Mouse (Mus musculus) forebrain, embryonic 11.5 days (tissue): ENCODE measurements at regions not wholly inside any gene's neighbourhood (a gene's known extent, or its start where the extent isn't known, plus 50 kb on each side); places are given as distances from the start of the nearest gene placed in this dataset.
"Not testable (repeated sequence)": the region's sequence is repeated elsewhere in the genome, so short reads cannot be mapped to it uniquely, and the experiment has no call there.

Experiments used
- ATAC-seq: fragments of 200-750 bp; cut with Nextera tagmentation; replicated peaks from 2 replicates; pipeline ENCODE4 v1.8.0; 2017; ENCODE audit warnings: moderate TSS enrichment; ENCODE audit not compliant: low FRiP score
- DNase-seq: peaks from one replicate; pipeline ENCODE4 v3.0.0-alpha.2; 2017; ENCODE audit warnings: low spot score
- H3K27ac ChIP-seq: fragments of 300-500 bp; sonication (generic); 2 replicates; pipeline ENCODE4 v1.5.1; 2014; ENCODE audit warnings: low read depth, low read length
- H3K27me3 ChIP-seq: fragments of 300-500 bp; sonication (generic); 2 replicates; pipeline ENCODE4 v1.6.1; 2014; ENCODE audit warnings: mild to moderate bottlenecking, low read length, mixed read lengths; ENCODE audit not compliant: control insufficient read depth, insufficient read depth
- H3K36me3 ChIP-seq: fragments of 300-500 bp; sonication (generic); 2 replicates; pipeline ENCODE4 v1.6.1; 2014; ENCODE audit warnings: mild to moderate bottlenecking, low read length, moderate library complexity, mixed read lengths; ENCODE audit not compliant: control insufficient read depth, insufficient read depth
- H3K4me1 ChIP-seq: fragments of 300-500 bp; sonication (generic); replicated peaks from 2 replicates; pipeline ENCODE4 v1.6.1; 2014; ENCODE audit warnings: low read length, mixed read lengths; ENCODE audit not compliant: control insufficient read depth, insufficient read depth
- H3K4me2 ChIP-seq: fragments of 300-500 bp; sonication (generic); 2 replicates; pipeline ENCODE4 v1.6.1; 2014; ENCODE audit warnings: low read depth, mild to moderate bottlenecking, low read length, moderate library complexity, mixed read lengths; ENCODE audit not compliant: severe bottlenecking
- H3K4me3 ChIP-seq: fragments of 300-500 bp; sonication (generic); 2 replicates; pipeline ENCODE4 v1.5.1; 2014; ENCODE audit warnings: low read depth, low read length
- H3K9ac ChIP-seq: fragments of 300-500 bp; sonication (generic); 2 replicates; pipeline ENCODE4 v1.6.1; 2014; ENCODE audit warnings: low read length
- H3K9me3 ChIP-seq: fragments of 300-500 bp; sonication (generic); 2 replicates; pipeline ENCODE4 v1.6.1; 2016; ENCODE audit warnings: low read length, mixed read lengths; ENCODE audit not compliant: control insufficient read depth
- WGBS: fragments of 180-500 bp; shearing (Covaris S2); extraction: QIAGEN DNeasy Blood & Tissue Kit; methylation state at CpG from one replicate; pipeline ENCODE4 v1.1.7; 2014; 5-methylcytosine and 5-hydroxymethylcytosine counted together

DNA sequence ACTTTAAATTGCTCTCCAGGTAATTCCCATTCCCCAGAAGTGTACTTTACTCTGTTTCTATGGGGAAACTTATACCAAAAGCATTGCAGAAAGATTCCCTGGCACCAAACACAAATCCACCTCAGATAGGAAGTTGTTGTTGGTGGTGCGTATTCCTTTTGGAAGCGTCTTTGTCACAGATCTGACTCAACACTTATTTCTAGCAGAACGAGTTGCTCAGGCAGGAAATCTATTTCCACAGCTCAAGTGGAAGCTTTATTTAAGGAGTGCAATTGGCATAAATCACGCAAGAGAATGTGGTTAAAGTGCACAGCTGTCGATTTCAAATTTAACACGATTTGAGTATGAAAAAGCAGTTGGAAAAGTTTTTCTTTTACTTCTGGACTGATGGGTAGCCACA, 436.9 kb upstream of the Ghitm start:
- 86% methylated on average over 6 of the region's 6 CpGs for WGBS
- Histone ChIP-seq H3K27me3 (no peaks in the 10 kb centered on the region), H3K36me3 (no peaks in the 10 kb centered on the region), H3K9me3 (no peaks in the 10 kb centered on the region), H3K27ac (no peak overlapping the region), H3K4me1 (no peaks in the 10 kb centered on the region), H3K9ac (no peak overlapping the region), H3K4me2 (no peak overlapping the region), H3K4me3 (no peak overlapping the region)
- ATAC-seq (no peak), DNase-seq (no peak)

DNA sequence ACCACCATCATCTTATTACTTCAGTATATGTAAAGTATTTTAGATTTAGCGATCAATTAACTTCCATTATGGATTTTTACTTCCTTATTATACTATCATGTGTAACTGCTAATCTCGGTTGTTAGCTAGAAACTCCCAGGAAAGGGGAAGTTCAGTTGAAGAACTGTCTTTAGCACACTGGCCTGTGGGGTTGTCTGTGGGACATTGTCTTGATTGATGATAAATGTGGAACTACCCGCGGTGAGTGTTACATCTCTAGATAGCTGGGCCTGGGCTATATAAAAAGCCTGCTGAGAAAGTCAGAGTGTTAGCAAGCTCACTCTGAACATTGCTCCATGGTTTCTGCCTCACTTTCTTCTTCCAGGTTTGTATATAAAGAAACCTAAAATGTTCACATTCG, 423.2 kb upstream of the Ghitm start:
- Histone ChIP-seq H3K4me3 (no peak overlapping the region), H3K4me2 (no peak overlapping the region), H3K27ac (no peak overlapping the region), H3K36me3 (no peaks in the 10 kb centered on the region), H3K9me3 (no peaks in the 10 kb centered on the region), H3K9ac (no peak overlapping the region), H3K4me1 (no peaks in the 10 kb centered on the region), H3K27me3 (no peaks in the 10 kb centered on the region)
- ATAC-seq (no peak), DNase-seq (no peak)
- 88% methylated on average over 5 of the region's 5 CpGs for WGBS

- Histone ChIP-seq H3K36me3 (no peaks in the 10 kb centered on the region), H3K9me3 (no peaks in the 10 kb centered on the region), H3K4me2 (no peak overlapping the region), H3K27ac (no peak overlapping the region), H3K27me3 (no peaks in the 10 kb centered on the region), H3K9ac (no peak overlapping the region), H3K4me3 (no peak overlapping the region), H3K4me1 (no peaks in the 10 kb centered on the region)
- ATAC-seq: peak; percentile 82
- no peak for DNase-seq
Measured at GRCm38 (mm10) chr14:37523616-37524015, 388.5 kb upstream of the Ghitm start.

DNA sequence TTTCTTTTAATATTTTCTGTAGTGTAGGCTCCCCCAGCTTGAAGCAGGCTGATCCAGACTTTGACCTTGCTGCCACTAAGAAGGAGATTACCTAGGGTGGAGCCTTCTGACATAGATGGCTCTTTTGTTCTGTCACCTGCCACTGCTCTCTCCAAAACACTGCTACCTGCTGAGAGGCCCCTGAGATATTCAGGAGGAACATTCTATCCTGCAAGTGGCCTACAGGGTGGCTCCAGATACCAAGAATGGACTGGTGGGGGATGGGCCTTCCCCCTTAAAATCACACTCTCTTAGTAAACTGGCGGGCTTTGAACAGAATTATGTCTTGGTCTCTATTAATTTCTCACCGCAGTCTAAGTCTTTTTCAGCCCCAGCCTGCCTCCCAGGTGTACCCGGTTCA, 385.6 kb upstream of the Ghitm start:
- H3K4me2 ChIP-seq, H3K27ac ChIP-seq, DNase-seq, H3K4me3 ChIP-seq, ATAC-seq, H3K9ac ChIP-seq, H3K36me3 ChIP-seq, H3K4me1 ChIP-seq, H3K27me3 ChIP-seq, H3K9me3 ChIP-seq: not testable (repeated sequence)
- WGBS: 75% methylated on average over 3 of the region's 3 CpGs

DNA sequence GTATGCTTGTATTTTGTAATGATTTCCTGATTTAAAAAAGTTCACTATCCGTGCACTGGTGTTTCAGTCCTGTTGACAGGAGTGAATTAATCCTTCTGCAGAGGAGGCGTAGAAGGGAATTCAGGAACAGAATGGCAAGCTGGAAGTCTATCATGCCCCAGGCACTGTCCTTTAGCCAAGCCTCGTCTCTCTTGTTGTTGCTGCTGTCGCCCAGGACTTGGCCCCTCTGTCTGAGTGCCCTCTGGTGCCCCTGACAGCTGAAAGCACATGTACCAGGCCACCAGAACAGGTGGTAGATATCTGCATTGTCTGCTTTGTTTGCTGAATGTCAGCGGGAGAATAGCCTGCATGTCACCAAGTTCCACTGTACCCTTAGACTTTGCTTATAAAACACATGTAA, 370.2 kb upstream of the Ghitm start:
- H3K4me3 ChIP-seq: no peak overlapping the region
- WGBS: 88% methylated on average over 5 of the region's 5 CpGs
- H3K9me3 ChIP-seq: no peaks in the 10 kb centered on the region
- H3K36me3 ChIP-seq: no peaks in the 10 kb centered on the region
- no peak overlapping the region for H3K9ac ChIP-seq
- no peak for ATAC-seq
- no peaks in the 10 kb centered on the region for H3K27me3 ChIP-seq
- no peak overlapping the region for H3K27ac ChIP-seq
- no peak overlapping the region for H3K4me2 ChIP-seq
- no peak for DNase-seq
- no peaks in the 10 kb centered on the region for H3K4me1 ChIP-seq

- DNase-seq (no peak), ATAC-seq (no peak)
- Histone ChIP-seq H3K9me3 (no peaks in the 10 kb centered on the region), H3K36me3 (no peaks in the 10 kb centered on the region), H3K4me3 (no peak overlapping the region), H3K4me2 (no peak overlapping the region), H3K27me3 (no peaks in the 10 kb centered on the region), H3K27ac (no peak overlapping the region), H3K4me1 (no peaks in the 10 kb centered on the region), H3K9ac (no peak overlapping the region)
- 86% methylated on average over 4 of the region's 4 CpGs for WGBS
Measured at GRCm38 (mm10) chr14:37490711-37491110, 355.6 kb upstream of the Ghitm start.

DNA sequence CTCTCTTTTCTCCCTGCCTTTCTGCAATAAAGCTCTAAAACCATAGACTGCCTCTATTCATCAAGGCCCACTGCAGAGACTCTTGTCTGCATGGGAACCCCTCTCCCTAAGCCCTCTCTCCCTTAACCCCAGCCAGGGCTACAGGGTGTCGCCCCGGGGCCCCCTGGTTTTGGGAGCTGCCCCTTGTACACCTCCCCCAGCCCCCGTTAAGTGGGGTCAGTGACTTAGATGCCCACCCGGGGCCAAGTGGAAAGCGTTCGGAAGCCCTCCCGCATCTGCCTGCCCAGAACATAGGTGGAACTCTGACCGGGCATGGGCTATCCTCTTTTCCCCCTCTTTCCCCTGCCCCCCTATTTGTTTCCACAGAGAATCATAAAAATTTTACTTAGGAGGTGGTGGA, 350.2 kb upstream of the Ghitm start:
- H3K4me1 ChIP-seq: no peaks in the 10 kb centered on the region
- H3K9ac ChIP-seq: no peak overlapping the region
- no peaks in the 10 kb centered on the region for H3K27me3 ChIP-seq
- 92% methylated on average over 8 of the region's 8 CpGs for WGBS
- H3K4me2 ChIP-seq: no peak overlapping the region
- DNase-seq (no peak), ATAC-seq (no peak)
- no peak overlapping the region for H3K27ac ChIP-seq
- H3K36me3 ChIP-seq: no peaks in the 10 kb centered on the region
- H3K4me3 ChIP-seq: no peak overlapping the region
- H3K9me3 ChIP-seq: no peaks in the 10 kb centered on the region

DNA sequence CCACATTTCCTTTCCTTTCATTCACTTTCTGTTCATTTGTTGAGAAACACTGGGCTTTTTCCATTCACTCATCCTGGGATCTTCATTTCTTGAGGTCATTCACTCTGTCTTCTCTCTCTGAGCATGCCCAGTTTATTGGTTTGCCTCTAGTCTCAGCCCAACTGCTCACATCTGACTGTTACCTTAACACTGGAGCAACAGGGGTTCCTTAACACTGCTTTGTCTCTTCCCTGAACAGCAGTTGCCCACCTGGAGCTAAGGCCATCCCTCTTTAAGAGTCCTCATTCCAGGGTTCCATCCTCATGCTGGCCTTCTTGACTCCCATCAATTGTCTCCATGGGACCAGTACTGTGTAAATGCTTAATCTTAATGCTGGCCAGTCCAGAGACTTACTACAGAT, 342.5 kb upstream of the Ghitm start:
- Histone ChIP-seq H3K27ac (no peak overlapping the region), H3K36me3 (no peaks in the 10 kb centered on the region), H3K9ac (no peak overlapping the region), H3K4me1 (no peaks in the 10 kb centered on the region), H3K4me2 (no peak overlapping the region), H3K27me3 (no peaks in the 10 kb centered on the region), H3K4me3 (no peak overlapping the region), H3K9me3 (no peaks in the 10 kb centered on the region)
- DNase-seq: no peak
- ATAC-seq: no peak

- H3K4me1 ChIP-seq: no peaks in the 10 kb centered on the region
- WGBS: 71% methylated on average over 2 of the region's 2 CpGs
- H3K36me3 ChIP-seq: no peaks in the 10 kb centered on the region
- DNase-seq (no peak), ATAC-seq (no peak)
- no peaks in the 10 kb centered on the region for H3K9me3 ChIP-seq
- H3K27ac ChIP-seq: no peak overlapping the region
- no peaks in the 10 kb centered on the region for H3K27me3 ChIP-seq
- no peak overlapping the region for H3K9ac ChIP-seq
- H3K4me2 ChIP-seq: no peak overlapping the region
- H3K4me3 ChIP-seq: no peak overlapping the region
Measured at GRCm38 (mm10) chr14:37468711-37469110, 333.6 kb upstream of the Ghitm start.
